Mouse (Mus musculus) duodenum, adult 2 months (tissue): Measurements from ENCODE around the gene Rnf212b. TPM values are rescaled to one million over a fixed set of nuclear protein-coding genes. Genes with fewer than 3 reads are reported as not detected.

Source experiments
- polyA plus RNA-seq: library from polyadenylated mRNA; depleted of rRNA; stranded (reverse); fragments of >200 nt; gene quantifications from 2 replicates; pipeline ENCODE4 v1.2.3, GENCODE M21; 2012; ENCODE audit warnings: low replicate concordance; rRNA removed

Rnf212b gene
- polyA plus RNA-seq = not detected in 2 replicates

DNA sequence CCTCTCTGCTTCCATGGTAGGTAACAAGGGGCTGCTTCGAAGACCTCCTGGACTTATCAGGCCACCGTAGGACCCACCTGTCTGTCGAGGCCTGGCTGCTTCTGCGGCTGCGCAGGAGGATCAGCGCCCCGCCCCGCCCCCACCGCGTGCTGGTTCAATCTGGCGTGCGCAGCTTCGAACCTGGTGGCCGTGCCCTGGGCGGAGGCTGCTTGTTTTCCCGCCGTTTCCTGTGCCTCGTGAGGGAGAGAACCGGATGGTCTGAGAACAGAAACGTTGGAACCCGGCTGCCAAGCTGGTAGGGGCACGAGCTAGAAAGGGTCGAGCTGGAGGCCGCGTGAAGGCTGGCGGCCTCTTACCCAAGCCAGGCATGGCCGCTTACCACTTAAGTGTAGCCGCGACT lies at the start of gene Rnf212b:
TSS of gene Rnf212b (plus strand) at position 151 of the 400 bp plus-strand sequence.

DNA sequence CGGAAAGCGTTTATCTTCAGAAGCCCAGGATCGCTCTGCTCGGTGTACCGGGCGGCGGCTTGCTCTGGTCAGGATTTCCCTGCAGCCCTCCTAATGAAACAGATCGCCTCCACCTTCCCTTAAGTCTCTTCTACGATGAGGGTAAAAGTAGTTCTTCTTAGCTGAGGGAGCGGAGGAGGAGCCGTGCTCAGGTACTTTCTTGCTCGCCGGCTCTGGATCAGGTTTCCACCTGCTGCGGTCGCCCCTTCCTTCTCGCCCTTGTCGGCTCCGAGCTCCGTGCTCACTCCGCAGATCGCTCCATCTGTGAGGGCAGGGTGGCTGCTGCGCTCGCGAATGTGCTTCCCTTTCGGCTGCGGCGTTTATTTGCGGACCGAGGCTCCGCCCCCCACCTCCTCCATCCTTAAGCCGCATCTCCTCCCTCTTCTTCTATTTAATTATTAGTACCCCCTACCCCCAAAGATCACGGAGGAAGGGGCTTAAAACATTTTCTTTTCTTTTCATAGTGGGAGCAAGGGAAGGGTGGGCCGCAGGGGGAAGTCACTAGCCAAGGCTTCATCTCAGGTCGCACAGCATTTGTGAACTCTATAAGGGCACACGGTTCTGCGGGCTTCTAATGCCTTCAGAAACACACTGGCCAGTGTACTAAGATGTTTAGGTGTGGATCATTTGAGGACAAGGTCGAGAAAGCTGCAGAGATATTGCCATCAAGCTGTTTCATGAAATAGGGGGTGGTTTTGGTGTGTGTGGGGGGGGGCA lies 32.2 kb upstream of the Rnf212b start, which contains the start of gene Slc7a8:
TSS of gene Slc7a8 (minus strand) at position 337 of the 756 bp plus-strand sequence.

DNA sequence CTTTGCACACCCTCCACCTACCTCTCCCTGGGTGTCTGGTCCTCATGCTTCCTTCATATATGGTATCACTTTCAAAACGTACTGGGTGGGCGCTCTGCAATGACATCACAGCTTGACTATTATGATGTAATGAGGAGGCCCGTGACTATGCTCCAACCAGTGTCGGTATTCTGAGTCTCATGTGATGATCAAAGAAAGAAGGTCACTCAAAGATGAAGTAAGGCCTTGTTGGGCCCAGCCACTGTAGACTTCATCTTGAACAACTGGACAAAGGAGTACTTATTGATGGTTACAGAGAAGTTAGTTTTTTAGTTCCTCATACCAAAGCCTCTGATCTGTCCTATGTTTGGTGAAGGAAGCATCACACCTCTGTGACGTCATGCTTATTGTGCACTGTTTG lies 56.9 kb downstream of the Rnf212b start, which contains the start of gene Homez:
TSS of gene Homez (minus strand) at position 101 of the 400 bp plus-strand sequence.

DNA sequence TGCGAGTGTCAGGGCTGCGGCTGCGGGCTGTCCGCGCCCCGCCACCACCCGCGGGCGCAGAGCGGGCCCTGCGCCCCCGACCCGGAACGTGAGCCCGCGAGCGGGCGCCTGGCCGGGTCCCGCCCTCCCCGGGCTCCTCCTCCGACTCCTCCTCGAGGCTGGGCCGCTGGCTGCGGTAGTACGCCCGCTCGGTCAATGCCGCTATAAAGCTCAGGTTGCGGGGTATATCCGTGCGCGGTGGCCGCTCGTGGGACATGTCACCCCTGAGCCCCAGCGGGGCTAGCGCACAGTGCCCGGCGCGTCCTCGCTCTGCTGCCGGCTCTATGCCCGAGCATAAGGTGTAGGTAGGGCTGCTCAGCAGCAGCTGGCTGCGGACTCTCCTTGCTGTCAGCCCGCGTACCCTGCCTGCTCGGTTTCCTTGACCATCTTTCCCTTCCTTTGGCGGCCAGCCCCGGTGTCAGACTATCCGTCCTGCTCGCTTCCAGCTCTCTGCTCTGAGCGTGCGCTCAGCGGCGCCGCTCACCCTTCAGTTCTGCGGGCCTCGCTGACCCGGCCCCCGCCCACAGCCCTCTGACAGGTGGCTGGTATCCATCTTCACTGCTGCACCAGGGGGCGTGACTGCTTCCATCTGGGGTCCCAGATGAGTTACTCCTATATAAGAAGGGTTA lies 63.2 kb downstream of the Rnf212b start, which contains the start of gene Ppp1r3e:
TSS of gene Ppp1r3e (minus strand) at position 503 of the 668 bp plus-strand sequence.

DNA sequence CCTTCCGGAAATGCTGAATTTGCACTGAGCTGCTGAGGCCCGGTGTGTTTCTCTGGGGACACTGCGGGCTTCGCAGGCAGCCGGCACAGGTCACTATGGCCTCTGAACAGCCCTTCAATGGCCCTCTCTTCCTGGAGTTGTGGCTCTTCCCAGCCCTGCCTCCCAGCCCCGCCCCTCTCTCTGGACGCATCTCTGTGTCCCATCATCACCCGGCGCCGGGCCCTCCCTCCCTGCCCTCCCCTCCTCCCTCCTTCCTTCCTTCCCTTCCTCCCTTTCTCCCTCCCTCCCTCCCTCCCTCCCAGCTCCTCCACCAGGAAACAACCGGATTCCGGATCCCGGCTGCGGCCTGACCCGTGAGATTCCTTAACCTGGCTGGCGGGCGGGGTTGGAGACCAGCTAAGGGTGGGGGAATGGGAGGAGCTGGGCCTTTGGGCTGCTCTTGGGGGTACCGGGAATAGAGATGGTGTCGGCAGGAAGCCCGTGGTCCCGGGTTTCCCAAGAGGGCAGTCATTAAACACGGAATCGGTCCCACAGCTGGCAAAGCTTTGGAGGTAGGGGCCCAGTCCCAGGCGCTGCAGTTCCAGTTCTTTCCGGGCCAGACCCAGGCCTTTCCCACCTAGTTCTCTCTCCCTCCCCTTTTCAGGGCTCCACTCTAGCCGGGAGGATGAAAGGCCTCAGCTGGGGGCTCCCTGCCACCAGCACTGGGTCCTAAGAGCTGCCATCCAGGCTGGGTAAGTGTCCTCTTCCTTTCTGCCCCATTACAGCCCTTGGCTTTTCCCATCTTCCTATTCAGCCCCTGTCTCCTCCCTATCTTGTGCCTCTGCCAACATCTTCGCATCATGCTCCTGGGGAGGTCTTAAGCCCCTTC lies 69.4 kb downstream of the Rnf212b start, which contains the start of the genes Bcl2l2 and Gm20521:
TSS of gene Bcl2l2 (plus strand) at position 224 of the 868 bp plus-strand sequence.
TSS of gene Gm20521 (plus strand) at position 288 of the 868 bp plus-strand sequence.

DNA sequence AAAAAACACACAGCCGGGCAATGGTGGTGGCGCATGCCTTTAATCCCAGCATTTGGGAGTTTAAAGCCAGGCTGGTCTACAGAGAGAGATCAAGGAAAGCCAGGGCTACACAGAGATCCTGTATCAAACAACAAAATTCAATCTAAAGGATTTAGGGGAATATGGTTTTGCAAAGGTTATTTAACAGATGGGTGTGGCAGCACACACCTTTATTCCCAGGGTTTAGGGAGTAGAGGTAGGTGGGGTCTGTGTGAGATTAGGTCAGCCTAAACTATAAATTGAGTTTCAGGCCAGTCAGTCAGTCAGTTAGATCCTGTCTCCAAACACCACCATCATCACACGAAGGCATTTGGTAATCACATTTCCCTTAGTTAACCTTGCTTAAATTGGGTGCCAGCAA lies 78.3 kb downstream of the Rnf212b start, which contains the start of gene Pabpn1:
TSS of gene Pabpn1 (plus strand) at position 301 of the 400 bp plus-strand sequence.

Other genes starting within 250 kb of the Rnf212b start
- 2.8 and 3.3 TPM in 2 replicates for gene Ajuba, start 236.6 kb upstream of the Rnf212b start, polyA plus RNA-seq
- gene 4931414P19Rik, start 208.1 kb upstream of the Rnf212b start, polyA plus RNA-seq = 4.0 and 6.6 TPM in 2 replicates
- gene Psmb5, start 196.1 kb upstream of the Rnf212b start, polyA plus RNA-seq = 131 and 140 TPM in 2 replicates
- gene Psmb11, start 192.7 kb upstream of the Rnf212b start, polyA plus RNA-seq = 0.02 TPM in 1 of 2 replicates, not detected in the other
- not detected in 2 replicates for gene Gm17606, start 173.2 kb upstream of the Rnf212b start, polyA plus RNA-seq
- 5.7 and 7.8 TPM in 2 replicates for gene Cdh24, start 172.8 kb upstream of the Rnf212b start, polyA plus RNA-seq
- gene 1700123O20Rik, start 127.9 kb upstream of the Rnf212b start, polyA plus RNA-seq = 25.6 and 33.7 TPM in 2 replicates
- gene Acin1, start 127.2 kb upstream of the Rnf212b start, polyA plus RNA-seq = 48.2 and 68.8 TPM in 2 replicates
- gene Gm29776, start 115.3 kb upstream of the Rnf212b start, polyA plus RNA-seq = 0.04 and 0.23 TPM in 2 replicates
- 2.4 and 8.7 TPM in 2 replicates for gene Cebpe, start 102.0 kb upstream of the Rnf212b start, polyA plus RNA-seq
- gene Slc7a8, start 32.2 kb upstream of the Rnf212b start, polyA plus RNA-seq = 45.5 and 192 TPM in 2 replicates
- 1.5 and 2.0 TPM in 2 replicates for gene Homez, start 56.8 kb downstream of the Rnf212b start, polyA plus RNA-seq
- 15.5 and 18.2 TPM in 2 replicates for gene Ppp1r3e, start 63.4 kb downstream of the Rnf212b start, polyA plus RNA-seq
- gene Bcl2l2, start 69.2 kb downstream of the Rnf212b start, polyA plus RNA-seq = 31.3 and 48.5 TPM in 2 replicates
- gene Gm20521, start 69.3 kb downstream of the Rnf212b start, polyA plus RNA-seq = 10.4 and 10.8 TPM in 2 replicates
- 34.7 and 37.9 TPM in 2 replicates for gene Pabpn1, start 78.4 kb downstream of the Rnf212b start, polyA plus RNA-seq
- 16.9 and 36.0 TPM in 2 replicates for gene Slc22a17, start 99.0 kb downstream of the Rnf212b start, polyA plus RNA-seq
- gene Efs, start 112.0 kb downstream of the Rnf212b start, polyA plus RNA-seq = 4.4 and 8.0 TPM in 2 replicates
- gene Il25, start 118.6 kb downstream of the Rnf212b start, polyA plus RNA-seq = 0.92 TPM in 1 of 2 replicates, not detected in the other
- 0.79 and 1.8 TPM in 2 replicates for gene Cmtm5, start 122.1 kb downstream of the Rnf212b start, polyA plus RNA-seq
- 0.64 TPM in 1 of 2 replicates, not detected in the other for gene Myh6, start 152.8 kb downstream of the Rnf212b start, polyA plus RNA-seq
- not detected in 2 replicates for gene Gm17428, start 162.8 kb downstream of the Rnf212b start, polyA plus RNA-seq
- gene Myh7, start 180.5 kb downstream of the Rnf212b start, polyA plus RNA-seq = 0.02 and 0.13 TPM in 2 replicates
- gene Ngdn, start 201.3 kb downstream of the Rnf212b start, polyA plus RNA-seq = 3.6 and 3.8 TPM in 2 replicates